Mouse (Mus musculus) G1E (cell line): Measurements from ENCODE around the gene Slfn9.

Experiments
- CTCF ChIP-seq: IDR thresholded peaks from 2 replicates; pipeline ENCODE4 v1.5.1; 2012; ENCODE audit warnings: low read depth, low read length, inconsistent platforms, mixed read lengths
- GATA1 ChIP-seq: IDR thresholded peaks from 2 replicates; pipeline ENCODE4 v1.6.1; 2012; ENCODE audit warnings: borderline replicate concordance, low read length, inconsistent platforms, mixed read lengths
- GATA2 ChIP-seq: IDR thresholded peaks from 2 replicates; pipeline ENCODE4 v1.6.1; 2012; ENCODE audit warnings: low read depth, low read length, inconsistent platforms, borderline replicate concordance
- POLR2AphosphoS5 ChIP-seq: IDR thresholded peaks from 2 replicates; pipeline ENCODE4 v1.6.1; 2012; ENCODE audit warnings: low read depth, low read length, inconsistent platforms; ENCODE audit not compliant: insufficient replicate concordance
- TAL1 ChIP-seq: conservative IDR thresholded peaks from 2 replicates; pipeline ENCODE4 v1.6.1; 2012; ENCODE audit warnings: low read depth, low read length, inconsistent platforms, mixed read lengths

- TF ChIP-seq CTCF (no peak), GATA1 (no peak), TAL1 (no peak), POLR2AphosphoS5 (no peak), GATA2 (no peak)
Observed at GRCm38 (mm10) chr11:82971590-82971974, 20.0 kb downstream of the Slfn9 start.
